Mouse (Mus musculus): ENCODE data around the gene P3h4. TPM values are rescaled to one million over a fixed set of nuclear protein-coding genes. Genes with fewer than 3 reads are reported as not detected.

P3h4 gene
- polyA plus RNA-seq, 1 experiment from 2014 or later, result 47.1 TPM

- ATAC-seq (no peak), DNase-seq (ENCODE audit: low spot score) (peak; percentile 70)
- Histone ChIP-seq H3K9me3 (ENCODE audit: low read length) (no peaks in the 10 kb centered on the region), H3K4me3 (ENCODE audit: low read depth, low read length) (no peak overlapping the region), H3K9ac (replicated peaks; ENCODE audit: low read depth) (no peak overlapping the region), H3K4me2 (replicated peaks; ENCODE audit: low read depth, low read length) (peak overlapping the region; percentile 28), H3K27me3 (replicated peaks; ENCODE audit: insufficient read depth, low read length) (no peaks in the 10 kb centered on the region), H3K36me3 (ENCODE audit: insufficient read depth, low read length) (no peaks in the 10 kb centered on the region), H3K27ac (ENCODE audit: low read length) (peak overlapping the region; percentile 62), H3K4me1 (ENCODE audit: insufficient read depth, low read depth, low read length) (peaks cover 30% of the 10 kb centered on the region)
- 44% methylated on average over 9 of the region's 9 CpGs for WGBS
- TF ChIP-seq CTCF (IDR thresholded peaks at IDR 0.05) (no peak), EP300 (IDR thresholded peaks at IDR 0.05) (peak; percentile 69; the same call in 1 of the 2 replicates)
Measured at GRCm38 (mm10) chr11:100399320-100399719, 15.3 kb downstream of the P3h4 start.

DNA sequence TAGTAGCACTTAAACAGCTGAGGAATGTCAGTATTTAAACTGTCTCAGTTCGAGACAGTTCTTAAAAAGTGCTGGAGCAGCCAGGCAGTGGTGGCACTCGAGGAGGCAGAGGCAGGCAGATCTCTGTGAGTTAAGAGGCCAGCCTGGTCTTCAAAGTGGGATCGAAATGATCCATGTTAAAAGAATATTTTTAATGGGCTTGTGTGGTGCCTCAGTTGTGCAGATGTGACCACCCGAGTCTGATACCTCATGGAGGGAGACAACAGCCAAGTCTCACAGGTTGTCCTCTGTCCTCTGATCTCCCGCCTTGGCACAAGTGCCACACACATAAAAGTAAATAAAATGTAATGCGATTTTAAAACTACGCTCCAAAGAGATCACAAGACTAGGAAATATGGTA, 16.1 kb downstream of the P3h4 start:
- no peaks in the 10 kb centered on the region for H3K36me3 ChIP-seq (ENCODE audit: insufficient read depth, low read length)
- H3K27me3 ChIP-seq (replicated peaks; ENCODE audit: insufficient read depth, low read length), result no peaks in the 10 kb centered on the region
- DNase-seq (ENCODE audit: low spot score) (no peak), ATAC-seq (no peak)
- TF ChIP-seq EP300 (IDR thresholded peaks at IDR 0.05) (no peak), CTCF (IDR thresholded peaks at IDR 0.05) (no peak)
- H3K4me2 ChIP-seq (replicated peaks; ENCODE audit: low read depth, low read length), result no peak overlapping the region
- H3K4me1 ChIP-seq (ENCODE audit: insufficient read depth, low read depth, low read length), result peaks cover 37% of the 10 kb centered on the region
- no peak overlapping the region for H3K4me3 ChIP-seq (ENCODE audit: low read depth, low read length)
- no peak overlapping the region for H3K9ac ChIP-seq (replicated peaks; ENCODE audit: low read depth)
- WGBS, result 84% methylated on average over 7 of the region's 7 CpGs
- H3K27ac ChIP-seq (ENCODE audit: low read length), result peak overlapping the region; percentile 55
- H3K9me3 ChIP-seq (ENCODE audit: low read length), result no peaks in the 10 kb centered on the region

DNA sequence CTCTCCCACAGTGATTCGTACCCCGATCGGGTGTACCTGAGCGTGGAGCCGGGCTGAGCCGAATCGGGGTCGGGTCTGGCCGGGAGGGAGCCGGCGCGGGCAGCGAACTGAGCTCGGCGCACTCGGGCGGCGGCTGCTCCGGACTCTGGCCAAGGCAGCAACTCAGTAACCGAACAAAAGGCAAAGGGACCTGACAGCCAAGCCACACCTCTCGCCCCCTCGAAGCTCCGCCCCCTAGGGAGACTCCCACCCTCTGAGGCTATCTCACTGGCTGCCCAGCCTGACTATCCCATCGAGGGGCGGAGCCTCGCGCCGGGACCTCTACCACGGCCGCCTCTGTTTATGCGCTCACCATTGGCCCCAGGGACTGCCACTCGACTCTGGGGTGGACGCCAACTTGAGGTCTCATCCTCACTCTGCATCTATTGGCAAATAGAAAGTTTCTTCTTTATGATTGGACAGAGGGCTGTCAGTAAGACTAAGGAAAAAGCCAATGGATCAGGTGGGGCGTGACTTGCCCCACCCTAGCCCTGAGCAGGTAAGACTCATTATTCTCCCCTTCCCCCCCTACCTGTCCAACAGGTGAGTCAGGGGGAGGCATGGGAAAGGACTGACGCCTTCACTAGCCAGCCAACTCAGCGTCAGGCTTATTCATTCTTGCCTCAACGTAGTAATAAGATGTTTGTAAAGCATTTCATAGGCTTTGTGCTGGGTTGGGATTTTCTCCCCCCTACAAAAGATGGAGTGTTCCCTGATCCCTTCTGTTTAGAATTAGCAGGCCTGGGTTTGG, 16.8 kb downstream of the P3h4 start, which contains the start of gene Jup:
Jup (minus strand) TSS at position 164 of the 790 bp plus-strand sequence.
- Histone ChIP-seq H3K4me1 (ENCODE audit: insufficient read depth, low read depth, low read length) (peaks cover 43% of the 10 kb centered on the region), H3K4me3 (ENCODE audit: low read depth, low read length) (peak within 1 kb of the TSS; percentile 92), H3K27ac (ENCODE audit: low read length) (peak within 1 kb of the TSS; percentile 99), H3K9me3 (ENCODE audit: low read length) (no peaks in the 10 kb centered on the region), H3K27me3 (replicated peaks; ENCODE audit: insufficient read depth, low read length) (no peaks in the 10 kb centered on the region), H3K9ac (replicated peaks; ENCODE audit: low read depth) (peak within 1 kb of the TSS; percentile 95), H3K4me2 (replicated peaks; ENCODE audit: low read depth, low read length) (peak within 1 kb of the TSS; percentile 69), H3K36me3 (ENCODE audit: insufficient read depth, low read length) (no peaks in the 10 kb centered on the region)
- DNase-seq (ENCODE audit: low spot score) (peak; percentile 100), ATAC-seq (peak; percentile 96)
- TF ChIP-seq EP300 (IDR thresholded peaks at IDR 0.05), result peak; percentile 67
- TF ChIP-seq CTCF (IDR thresholded peaks at IDR 0.05), result no peak
- WGBS, result 1% methylated on average over 37 of the region's 37 CpGs

- Histone ChIP-seq H3K4me1 (ENCODE audit: insufficient read depth, low read depth, low read length) (peaks cover 44% of the 10 kb centered on the region), H3K9me3 (ENCODE audit: low read length) (no peaks in the 10 kb centered on the region), H3K27ac (ENCODE audit: low read length) (peak overlapping the region; percentile 99), H3K4me2 (replicated peaks; ENCODE audit: low read depth, low read length) (peak overlapping the region; percentile 69), H3K27me3 (replicated peaks; ENCODE audit: insufficient read depth, low read length) (no peaks in the 10 kb centered on the region), H3K36me3 (ENCODE audit: insufficient read depth, low read length) (no peaks in the 10 kb centered on the region), H3K9ac (replicated peaks; ENCODE audit: low read depth) (peak overlapping the region; percentile 95), H3K4me3 (ENCODE audit: low read depth, low read length) (peak overlapping the region; percentile 92)
- ATAC-seq (peak; percentile 7), DNase-seq (ENCODE audit: low spot score) (no peak)
- peak; percentile 18; the same call in 1 of the 2 replicates for TF ChIP-seq EP300 (IDR thresholded peaks at IDR 0.05)
- TF ChIP-seq CTCF (IDR thresholded peaks at IDR 0.05), result peak; percentile 65
- 2% methylated on average over 39 of the region's 42 CpGs for WGBS
Measured at GRCm38 (mm10) chr11:100396886-100397599, 17.6 kb downstream of the P3h4 start.

GRCm38 (mm10) chr11:100395861-100396631, 18.6 kb downstream of the P3h4 start:
- peak overlapping the region; percentile 95 for H3K9ac ChIP-seq (replicated peaks; ENCODE audit: low read depth)
- H3K27ac ChIP-seq (ENCODE audit: low read length), result peak overlapping the region; percentile 99
- H3K9me3 ChIP-seq (ENCODE audit: low read length), result no peaks in the 10 kb centered on the region
- DNase-seq (ENCODE audit: low spot score) (peak; percentile 71), ATAC-seq (no peak)
- WGBS, result 19% methylated on average over 17 of the region's 17 CpGs
- TF ChIP-seq CTCF (IDR thresholded peaks at IDR 0.05), result peak; percentile 37
- TF ChIP-seq EP300 (IDR thresholded peaks at IDR 0.05), result peak; percentile 56; the same call in 1 of the 2 replicates
- no peaks in the 10 kb centered on the region for H3K27me3 ChIP-seq (replicated peaks; ENCODE audit: insufficient read depth, low read length)
- H3K36me3 ChIP-seq (ENCODE audit: insufficient read depth, low read length), result no peaks in the 10 kb centered on the region
- peak overlapping the region; percentile 92 for H3K4me3 ChIP-seq (ENCODE audit: low read depth, low read length)
- peaks cover 48% of the 10 kb centered on the region for H3K4me1 ChIP-seq (ENCODE audit: insufficient read depth, low read depth, low read length)
- H3K4me2 ChIP-seq (replicated peaks; ENCODE audit: low read depth, low read length), result peak overlapping the region; percentile 69

Data from lung, postnatal 0 days (tissue).